Mouse (Mus musculus): ENCODE results near the gene Efnb3. TPM values are rescaled to one million over a fixed set of nuclear protein-coding genes. Genes with fewer than 3 reads are reported as not detected.
"Not testable (repeated sequence)": the region's sequence is repeated elsewhere in the genome, so short reads cannot be mapped to it uniquely, and the experiment has no call there.

The Efnb3 gene
- total RNA-seq, 2 experiments from 2014 or later = 1.6 to 2.3 TPM

- DNase-seq = no peak
Observed at GRCm38 (mm10) chr11:69549060-69549656, 10.8 kb downstream of the Efnb3 start, which contains the start of gene Dnah2. Dnah2 (minus strand) TSS chr11:69549110.

DNA sequence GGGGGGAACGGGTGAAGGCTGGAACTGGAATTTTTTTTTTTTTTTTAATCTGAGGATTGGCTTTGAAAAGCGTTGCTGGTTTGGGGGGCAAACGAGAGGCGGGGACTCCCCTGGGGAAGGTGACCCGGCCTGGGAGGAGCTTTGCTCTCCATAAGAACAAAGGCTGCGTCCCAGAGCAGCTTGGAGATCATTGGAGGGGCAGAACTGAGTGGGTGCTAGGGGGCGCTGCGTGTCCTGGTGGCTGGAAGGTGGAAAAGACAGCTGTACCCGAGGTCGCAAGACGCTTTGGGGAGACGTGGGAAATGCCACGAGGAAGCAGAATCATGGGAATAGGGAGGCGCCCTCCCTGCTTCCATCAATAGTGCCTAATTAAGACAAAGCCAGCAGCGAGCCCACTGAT lies 12.9 kb downstream of the Efnb3 start:
- DNase-seq = peak; percentile 34

DNA sequence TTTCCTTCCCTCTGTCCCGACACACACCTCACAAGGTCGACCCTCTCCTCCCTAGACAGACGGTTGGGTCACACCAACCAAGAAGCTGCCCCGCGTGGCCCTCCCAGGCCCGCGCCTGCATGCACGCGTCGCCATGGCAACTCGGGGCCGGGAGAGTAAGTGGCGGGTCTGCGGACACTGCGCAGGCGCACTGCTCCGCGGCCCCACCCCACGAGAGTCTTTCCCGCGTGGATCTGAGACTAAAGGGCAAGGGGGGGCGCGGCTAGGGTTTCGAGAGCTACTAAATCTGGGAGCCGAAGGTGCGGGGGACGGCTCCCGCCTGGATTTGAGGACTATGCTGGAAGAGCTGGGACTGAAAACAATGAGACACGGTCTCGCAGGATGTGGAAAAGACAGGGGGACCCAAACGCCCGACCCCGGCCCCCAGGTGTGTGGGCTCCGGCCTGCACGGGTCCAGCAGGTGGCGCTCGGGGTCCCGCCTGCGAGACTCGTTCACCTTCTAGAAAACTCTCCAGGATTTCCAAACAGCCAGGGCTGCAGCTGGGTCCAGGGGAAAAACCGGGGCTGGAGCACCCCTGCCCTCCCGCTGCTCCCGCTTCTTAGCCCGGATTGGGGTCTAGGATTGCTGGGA lies 13.5 kb downstream of the Efnb3 start:
- peak; percentile 76 for DNase-seq

- DNase-seq = no peak
Observed at GRCm38 (mm10) chr11:69545957-69546356, 14.0 kb downstream of the Efnb3 start.

GRCm38 (mm10) chr11:69543598-69543997 lies 16.4 kb downstream of the Efnb3 start:
- no peak for DNase-seq

GRCm38 (mm10) chr11:69541741-69542140 lies 18.3 kb downstream of the Efnb3 start:
- not testable (repeated sequence) for DNase-seq

DNA sequence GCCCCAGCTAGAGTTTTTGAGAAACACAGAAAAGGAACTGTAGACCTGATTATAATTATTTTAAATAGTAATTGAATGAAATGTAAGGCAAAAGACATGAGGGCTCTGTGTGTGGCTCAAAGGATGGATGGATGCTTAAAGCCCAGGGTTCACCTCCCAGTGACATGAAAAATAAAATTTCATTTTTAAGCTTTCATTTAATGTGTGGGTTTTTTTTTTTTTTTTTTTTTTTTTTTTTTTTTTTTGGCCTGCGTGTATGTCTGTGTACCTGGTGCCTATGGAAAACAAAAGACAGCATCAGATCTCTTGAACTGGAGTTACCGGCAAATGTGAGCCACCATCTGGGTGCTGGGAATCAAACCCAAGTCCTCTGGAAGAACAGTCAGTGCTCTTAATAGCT lies 19.3 kb downstream of the Efnb3 start:
- DNase-seq = no peak

GRCm38 (mm10) chr11:69534990-69535389 lies 25.0 kb downstream of the Efnb3 start:
- no peak for DNase-seq

DNA sequence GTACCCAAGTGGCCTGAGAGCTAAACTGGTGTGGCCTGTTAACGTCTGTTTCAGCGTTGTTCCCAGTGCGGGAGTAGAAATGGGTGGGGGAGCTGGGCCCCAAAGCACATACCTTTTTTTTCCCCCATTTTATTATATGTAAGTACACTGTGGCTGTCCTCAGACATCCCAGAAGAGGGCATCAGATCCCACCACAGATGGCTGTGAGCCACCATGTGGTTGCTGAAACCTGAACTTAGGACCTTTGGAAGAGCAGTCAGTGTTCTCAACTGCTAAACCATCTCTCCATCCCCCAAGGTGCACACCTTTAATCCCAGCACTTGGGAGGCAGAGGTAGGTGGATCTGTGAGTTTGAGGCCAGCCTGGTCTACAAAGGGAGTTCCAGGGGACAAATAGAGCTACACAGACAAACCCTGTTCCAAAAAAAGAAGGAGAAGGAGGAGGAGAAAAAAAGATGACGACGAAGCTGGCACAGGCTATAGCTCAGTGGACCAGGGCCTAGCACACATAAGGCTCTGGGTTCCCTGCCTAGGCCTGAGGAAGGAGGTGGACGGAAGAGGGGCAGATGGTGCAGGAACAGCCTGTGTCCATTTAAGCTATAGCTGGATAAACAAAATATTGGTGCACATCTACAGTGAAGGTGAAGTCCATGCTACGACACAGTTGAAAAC lies 27.4 kb downstream of the Efnb3 start:
- no peak for DNase-seq

- not testable (repeated sequence) for DNase-seq
Observed at GRCm38 (mm10) chr11:69530755-69531154, 29.2 kb downstream of the Efnb3 start.

- not testable (repeated sequence) for DNase-seq
Observed at GRCm38 (mm10) chr11:69530281-69530680, 29.7 kb downstream of the Efnb3 start.

- DNase-seq = no peak
Observed at GRCm38 (mm10) chr11:69528031-69528390, 32.0 kb downstream of the Efnb3 start.

DNA sequence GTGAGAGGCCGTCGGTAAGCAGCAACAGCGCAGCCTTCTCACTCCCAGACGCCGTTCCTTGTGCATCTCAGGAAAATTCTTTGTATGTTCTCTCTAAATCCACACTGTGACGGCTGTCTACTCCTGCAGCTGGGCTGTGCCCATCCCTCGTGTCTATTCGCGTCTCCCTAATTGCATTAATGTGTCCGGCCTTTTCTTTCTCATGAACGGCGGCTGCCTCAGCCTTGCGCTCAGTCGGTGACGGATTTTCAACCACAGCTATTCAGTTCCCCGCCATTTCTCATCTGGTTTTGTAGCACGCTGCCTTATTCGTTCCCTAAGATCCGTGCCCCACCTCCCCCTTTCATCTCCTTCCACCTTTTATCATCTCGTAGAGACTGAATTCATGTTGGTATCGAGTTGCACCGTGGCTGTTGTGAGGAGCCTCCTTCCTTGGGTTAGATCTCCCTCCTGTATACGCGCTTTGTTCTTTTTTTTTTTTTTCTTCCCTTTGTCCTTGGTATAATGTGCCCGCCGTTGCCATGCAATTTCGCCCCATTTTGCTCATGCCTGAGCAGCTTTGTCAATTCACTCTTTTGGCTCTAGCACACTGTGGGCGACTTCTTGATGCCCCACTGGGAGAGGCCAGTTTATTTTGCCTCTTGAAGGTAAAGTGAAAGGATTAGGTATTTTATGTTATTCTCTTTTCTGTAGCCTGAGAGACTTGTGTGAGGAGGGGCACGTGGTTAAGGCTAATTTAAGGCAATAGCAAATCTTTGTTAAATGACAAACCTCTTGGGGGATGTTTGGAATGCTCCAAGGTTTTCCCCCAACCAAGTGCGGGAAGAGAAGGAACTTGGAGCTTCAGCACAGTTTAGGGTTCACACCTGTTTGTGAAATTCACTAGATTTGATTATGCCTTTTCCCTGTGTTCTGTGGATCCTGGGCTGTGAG lies 32.6 kb downstream of the Efnb3 start:
- DNase-seq = no peak

- no peak for DNase-seq
Observed at GRCm38 (mm10) chr11:69526631-69527030, 33.4 kb downstream of the Efnb3 start.

- no peak for DNase-seq
Observed at GRCm38 (mm10) chr11:69525661-69526060, 34.3 kb downstream of the Efnb3 start.

- DNase-seq = no peak
Observed at GRCm38 (mm10) chr11:69523651-69524050, 36.4 kb downstream of the Efnb3 start.

DNA sequence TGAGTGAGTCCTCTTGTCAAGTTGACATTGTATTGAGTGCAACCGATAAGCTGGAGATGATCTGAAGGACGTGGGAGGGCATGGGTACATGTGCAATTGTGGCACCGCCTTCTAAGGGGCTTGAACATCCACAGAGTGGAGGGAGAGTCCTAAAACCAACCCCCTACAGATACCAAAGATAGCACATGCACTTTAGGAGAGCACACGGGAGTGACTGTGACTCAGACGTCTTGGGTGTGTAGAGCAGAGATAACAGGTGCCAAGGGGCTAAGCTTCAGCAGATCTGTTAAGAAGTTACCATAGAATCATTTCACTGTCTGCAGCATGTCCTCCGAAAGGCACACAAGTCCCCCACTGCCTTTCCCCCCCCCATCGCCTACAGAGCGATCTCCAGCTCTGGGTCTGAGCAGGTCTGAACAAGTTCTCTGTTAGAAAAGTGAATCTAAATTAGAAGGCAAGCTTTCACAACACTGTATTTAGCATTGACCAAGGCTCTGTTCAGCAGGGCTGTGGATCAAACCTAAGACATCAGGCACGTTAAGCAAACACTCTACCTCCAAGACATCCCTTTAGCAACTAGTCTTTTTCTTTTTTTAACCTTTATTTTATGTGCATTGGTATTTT lies 38.4 kb downstream of the Efnb3 start:
- no peak for DNase-seq

- DNase-seq = no peak
Observed at GRCm38 (mm10) chr11:69519976-69520375, 40.0 kb downstream of the Efnb3 start.

GRCm38 (mm10) chr11:69516661-69517060 lies 43.3 kb downstream of the Efnb3 start:
- DNase-seq = no peak

DNA sequence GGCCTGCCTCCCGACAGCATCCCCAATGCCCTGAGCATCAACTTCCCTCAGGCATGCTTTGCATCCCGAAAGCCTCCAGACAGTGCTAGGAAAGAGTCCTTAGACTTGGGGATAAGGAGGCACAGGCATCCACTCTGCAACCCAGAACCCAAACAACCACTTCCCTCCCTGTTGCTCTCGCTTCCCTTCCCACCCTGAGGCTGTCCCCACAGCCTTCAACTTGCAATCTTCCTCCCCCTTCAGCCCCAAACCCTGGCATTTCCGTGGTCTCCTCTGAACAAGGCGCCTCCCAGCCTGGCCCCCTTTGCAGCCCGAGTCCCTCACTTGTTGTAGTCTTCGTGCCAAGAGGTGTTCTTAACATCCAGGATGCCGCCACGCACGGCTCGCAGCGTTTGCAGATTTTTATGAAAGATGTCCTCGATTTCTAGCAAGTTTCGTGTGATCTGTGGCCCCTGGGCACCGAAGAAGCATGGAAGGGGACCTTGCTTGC lies 43.8 kb downstream of the Efnb3 start:
- DNase-seq = no peak

GRCm38 (mm10) chr11:69513840-69514239 lies 46.2 kb downstream of the Efnb3 start:
- peak; percentile 62 for DNase-seq

All from gastrocnemius, postnatal 10 days (tissue).